Mouse (Mus musculus) stomach, embryonic 14.5 days (tissue): ENCODE results near the gene 1500009L16Rik. TPM values are rescaled to one million over a fixed set of nuclear protein-coding genes. Genes with fewer than 3 reads are reported as not detected.

Experiments used
- ATAC-seq: fragments of 200-750 bp; cut with Nextera tagmentation; 2 replicates; pipeline ENCODE4 v1.8.0; 2017; ENCODE audit warnings: low read depth, moderate TSS enrichment; ENCODE audit not compliant: insufficient number of reproducible peaks, insufficient read depth, low FRiP score
- H3K27ac ChIP-seq: fragments of 300-500 bp; sonication (generic); 2 replicates; pipeline ENCODE4 v1.5.1; 2014; ENCODE audit warnings: mild to moderate bottlenecking, low read length, moderate library complexity, mixed read lengths
- H3K27me3 ChIP-seq: fragments of 300-500 bp; sonication (generic); 2 replicates; pipeline ENCODE4 v1.6.1; 2014; ENCODE audit warnings: low read length, control low read depth, mixed read lengths; ENCODE audit not compliant: control insufficient read depth, insufficient read depth
- H3K36me3 ChIP-seq: fragments of 300-500 bp; sonication (generic); 2 replicates; pipeline ENCODE4 v1.6.1; 2014; ENCODE audit warnings: mild to moderate bottlenecking, control low read depth, low read length, moderate library complexity, mixed read lengths; ENCODE audit not compliant: control insufficient read depth, insufficient read depth
- H3K4me1 ChIP-seq: fragments of 300-500 bp; sonication (generic); 2 replicates; pipeline ENCODE4 v1.6.1; 2014; ENCODE audit warnings: low read length, control low read depth, mixed read lengths; ENCODE audit not compliant: control insufficient read depth, insufficient read depth
- H3K4me2 ChIP-seq: fragments of 300-500 bp; sonication (generic); replicated peaks from 2 replicates; pipeline ENCODE4 v1.6.1; 2014; ENCODE audit warnings: low read depth, low read length, control low read depth
- H3K4me3 ChIP-seq: fragments of 300-500 bp; sonication (generic); 2 replicates; pipeline ENCODE4 v1.5.1; 2014; ENCODE audit warnings: low read depth, low read length, control low read depth
- H3K9ac ChIP-seq: fragments of 300-500 bp; sonication (generic); replicated peaks from 2 replicates; pipeline ENCODE4 v1.6.1; 2014; ENCODE audit warnings: low read depth, mild to moderate bottlenecking, control low read depth, low read length, moderate library complexity, mixed read lengths
- H3K9me3 ChIP-seq: fragments of 300-500 bp; sonication (generic); 2 replicates; pipeline ENCODE4 v1.6.1; 2016; ENCODE audit warnings: low read depth, low read length, control low read depth; ENCODE audit not compliant: control insufficient read depth
- WGBS: fragments of 180-500 bp; shearing (Covaris S2); extraction: QIAGEN DNeasy Blood & Tissue Kit; methylation state at CpG from one replicate; pipeline ENCODE4 v1.1.7; 2014; 5-methylcytosine and 5-hydroxymethylcytosine counted together
- polyA plus RNA-seq: library from polyadenylated mRNA; unstranded; fragments of >200 nt; fragmentation: Nextera tagmentation; extraction: Ambion mirVana; gene quantifications from 2 replicates; pipeline ENCODE4 v1.2.1, GENCODE M21; 2014

1500009L16Rik gene
- polyA plus RNA-seq, 1 experiment from 2014 or later = 37.5 TPM

- no peak overlapping the region for H3K4me3 ChIP-seq
- H3K4me2 ChIP-seq = no peak overlapping the region
- no peak overlapping the region for H3K9ac ChIP-seq
- H3K27ac ChIP-seq = no peak overlapping the region
- WGBS = 84% methylated on average over 12 of the region's 12 CpGs
- no peaks in the 10 kb centered on the region for H3K36me3 ChIP-seq
- no peaks in the 10 kb centered on the region for H3K27me3 ChIP-seq
- H3K4me1 ChIP-seq = peaks cover 7% of the 10 kb centered on the region; the same call in 1 of the 2 replicates
- ATAC-seq = no peak
- no peaks in the 10 kb centered on the region for H3K9me3 ChIP-seq
These were observed 3.7 kb upstream of the 1500009L16Rik start for GRCm38 (mm10) chr10:83718855-83719474.

GRCm38 (mm10) chr10:83723055-83723454 is 390 bp downstream of the 1500009L16Rik start:
- peak; percentile 62; the same call in 1 of the 2 replicates for ATAC-seq
- H3K4me1 ChIP-seq = peaks cover 9% of the 10 kb centered on the region; the same call in 1 of the 2 replicates
- H3K36me3 ChIP-seq = no peaks in the 10 kb centered on the region
- 0% methylated on average over 23 of the region's 23 CpGs for WGBS
- H3K9ac ChIP-seq = 0 out of 2 replicates have a peak overlapping the region, but pooled peaks have one; percentile 30
- H3K9me3 ChIP-seq = no peaks in the 10 kb centered on the region
- peak overlapping the region; percentile 85 for H3K4me2 ChIP-seq
- peak overlapping the region; percentile 64 for H3K4me3 ChIP-seq
- no peak overlapping the region for H3K27ac ChIP-seq
- no peaks in the 10 kb centered on the region for H3K27me3 ChIP-seq

GRCm38 (mm10) chr10:83724351-83725059 is 1.8 kb downstream of the 1500009L16Rik start:
- H3K9ac ChIP-seq = no peak overlapping the region
- no peaks in the 10 kb centered on the region for H3K27me3 ChIP-seq
- WGBS = 81% methylated on average over 15 of the region's 15 CpGs
- no peaks in the 10 kb centered on the region for H3K9me3 ChIP-seq
- no peaks in the 10 kb centered on the region for H3K36me3 ChIP-seq
- H3K4me1 ChIP-seq = peaks cover 9% of the 10 kb centered on the region; the same call in 1 of the 2 replicates
- H3K4me2 ChIP-seq = no peak overlapping the region
- no peak for ATAC-seq
- H3K4me3 ChIP-seq = no peak overlapping the region
- no peak overlapping the region; the same call in 1 of the 2 replicates for H3K27ac ChIP-seq

- Histone ChIP-seq H3K9ac (no peak overlapping the region), H3K36me3 (no peaks in the 10 kb centered on the region), H3K4me1 (peaks cover 9% of the 10 kb centered on the region; the same call in 1 of the 2 replicates), H3K4me3 (no peak overlapping the region), H3K4me2 (peak overlapping the region; percentile 3; the same call in 1 of the 2 replicates), H3K9me3 (no peaks in the 10 kb centered on the region), H3K27ac (no peak overlapping the region), H3K27me3 (no peaks in the 10 kb centered on the region)
- WGBS = 52% methylated on average over 11 of the region's 11 CpGs
- ATAC-seq = no peak
These were observed 3.5 kb downstream of the 1500009L16Rik start for GRCm38 (mm10) chr10:83726164-83726563.

- Histone ChIP-seq H3K9me3 (no peaks in the 10 kb centered on the region), H3K27ac (no peak overlapping the region), H3K4me3 (no peak overlapping the region), H3K4me1 (peaks cover 9% of the 10 kb centered on the region; the same call in 1 of the 2 replicates), H3K27me3 (no peaks in the 10 kb centered on the region), H3K36me3 (no peaks in the 10 kb centered on the region), H3K4me2 (no peak overlapping the region), H3K9ac (no peak overlapping the region)
- 87% methylated on average over 5 of the region's 5 CpGs for WGBS
- ATAC-seq = no peak
These were observed 5.2 kb downstream of the 1500009L16Rik start for GRCm38 (mm10) chr10:83727846-83728245.

GRCm38 (mm10) chr10:83728529-83728928 is 5.9 kb downstream of the 1500009L16Rik start:
- H3K9me3 ChIP-seq = no peaks in the 10 kb centered on the region
- WGBS = 76% methylated on average over 6 of the region's 6 CpGs
- no peak overlapping the region for H3K4me2 ChIP-seq
- no peak for ATAC-seq
- no peaks in the 10 kb centered on the region for H3K27me3 ChIP-seq
- H3K27ac ChIP-seq = no peak overlapping the region
- H3K4me3 ChIP-seq = no peak overlapping the region
- no peak overlapping the region for H3K9ac ChIP-seq
- H3K36me3 ChIP-seq = no peaks in the 10 kb centered on the region
- H3K4me1 ChIP-seq = peaks cover 6% of the 10 kb centered on the region; the same call in 1 of the 2 replicates

- Histone ChIP-seq H3K9ac (no peak overlapping the region), H3K4me2 (no peak overlapping the region), H3K27me3 (no peaks in the 10 kb centered on the region), H3K9me3 (no peaks in the 10 kb centered on the region), H3K36me3 (no peaks in the 10 kb centered on the region), H3K4me3 (no peak overlapping the region), H3K4me1 (0 out of 2 replicates have a peak, but pooled peaks cover under 1% of the 10 kb centered on the region), H3K27ac (no peak overlapping the region)
- 81% methylated on average over 3 of the region's 3 CpGs for WGBS
- ATAC-seq = no peak
These were observed 6.4 kb downstream of the 1500009L16Rik start for GRCm38 (mm10) chr10:83729076-83729475.

GRCm38 (mm10) chr10:83729492-83729891 is 6.8 kb downstream of the 1500009L16Rik start:
- 19% methylated on average over 7 of the region's 7 CpGs for whole genome bisulfite sequencing
- no peaks in the 10 kb centered on the region for H3K4me1 ChIP-seq
- no peak overlapping the region for H3K9ac ChIP-seq
- H3K9me3 ChIP-seq = no peaks in the 10 kb centered on the region
- no peak for ATAC-seq
- no peaks in the 10 kb centered on the region for H3K36me3 ChIP-seq
- no peaks in the 10 kb centered on the region for H3K27me3 ChIP-seq
- H3K27ac ChIP-seq = no peak overlapping the region
- H3K4me2 ChIP-seq = no peak overlapping the region
- H3K4me3 ChIP-seq = no peak overlapping the region
